Mouse (Mus musculus) midbrain, embryonic 16.5 days (tissue): Measurements from ENCODE around the gene Ptges2. TPM values are rescaled to one million over a fixed set of nuclear protein-coding genes. Genes with fewer than 3 reads are reported as not detected.

ENCODE experiments used
- ATAC-seq: fragments of 200-750 bp; cut with Nextera tagmentation; 2 replicates; pipeline ENCODE4 v1.8.0; 2017; ENCODE audit warnings: moderate TSS enrichment
- H3K27ac ChIP-seq: fragments of 300-500 bp; sonication (generic); 2 replicates; pipeline ENCODE4 v1.5.1; 2014; ENCODE audit warnings: mild to moderate bottlenecking, low read length, mixed read lengths
- H3K27me3 ChIP-seq: fragments of 300-500 bp; sonication (generic); 2 replicates; pipeline ENCODE4 v1.6.1; 2014; ENCODE audit warnings: low read depth, low read length, mixed read lengths; ENCODE audit not compliant: control insufficient read depth, insufficient read depth
- H3K36me3 ChIP-seq: fragments of 300-500 bp; sonication (generic); 2 replicates; pipeline ENCODE4 v1.6.1; 2014; ENCODE audit warnings: mild to moderate bottlenecking, low read length, moderate library complexity, mixed read lengths; ENCODE audit not compliant: control insufficient read depth, insufficient read depth
- H3K4me1 ChIP-seq: fragments of 300-500 bp; sonication (generic); 2 replicates; pipeline ENCODE4 v1.6.1; 2014; ENCODE audit warnings: mild to moderate bottlenecking, low read length, mixed read lengths; ENCODE audit not compliant: control insufficient read depth, insufficient read depth
- H3K4me2 ChIP-seq: fragments of 300-500 bp; sonication (generic); 2 replicates; pipeline ENCODE4 v1.6.1; 2014; ENCODE audit warnings: mild to moderate bottlenecking, low read length, mixed read lengths
- H3K4me3 ChIP-seq: fragments of 300-500 bp; sonication (generic); 2 replicates; pipeline ENCODE4 v1.5.1; 2014; ENCODE audit warnings: low read depth, mild to moderate bottlenecking, low read length, moderate library complexity, mixed read lengths
- H3K9ac ChIP-seq: fragments of 300-500 bp; sonication (generic); 2 replicates; pipeline ENCODE4 v1.6.1; 2014; ENCODE audit warnings: low read depth, low read length, mixed read lengths
- H3K9me3 ChIP-seq: fragments of 300-500 bp; sonication (generic); replicated peaks from 2 replicates; pipeline ENCODE4 v1.6.1; 2014; ENCODE audit warnings: mild to moderate bottlenecking, low read length, mixed read lengths; ENCODE audit not compliant: control insufficient read depth, poor library complexity, severe bottlenecking
- WGBS: fragments of 180-500 bp; shearing (Covaris S2); extraction: QIAGEN DNeasy Blood & Tissue Kit; methylation state at CpG from one replicate; pipeline ENCODE4 v1.1.7; 2014; 5-methylcytosine and 5-hydroxymethylcytosine counted together
- polyA plus RNA-seq: library from polyadenylated mRNA; unstranded; fragments of >200 nt; fragmentation: Nextera tagmentation; extraction: Ambion mirVana; gene quantifications from 2 replicates; pipeline ENCODE4 v1.2.1, GENCODE M21; 2015

The Ptges2 gene
- polyA plus RNA-seq, 1 experiment from 2014 or later: 51.4 TPM

DNA sequence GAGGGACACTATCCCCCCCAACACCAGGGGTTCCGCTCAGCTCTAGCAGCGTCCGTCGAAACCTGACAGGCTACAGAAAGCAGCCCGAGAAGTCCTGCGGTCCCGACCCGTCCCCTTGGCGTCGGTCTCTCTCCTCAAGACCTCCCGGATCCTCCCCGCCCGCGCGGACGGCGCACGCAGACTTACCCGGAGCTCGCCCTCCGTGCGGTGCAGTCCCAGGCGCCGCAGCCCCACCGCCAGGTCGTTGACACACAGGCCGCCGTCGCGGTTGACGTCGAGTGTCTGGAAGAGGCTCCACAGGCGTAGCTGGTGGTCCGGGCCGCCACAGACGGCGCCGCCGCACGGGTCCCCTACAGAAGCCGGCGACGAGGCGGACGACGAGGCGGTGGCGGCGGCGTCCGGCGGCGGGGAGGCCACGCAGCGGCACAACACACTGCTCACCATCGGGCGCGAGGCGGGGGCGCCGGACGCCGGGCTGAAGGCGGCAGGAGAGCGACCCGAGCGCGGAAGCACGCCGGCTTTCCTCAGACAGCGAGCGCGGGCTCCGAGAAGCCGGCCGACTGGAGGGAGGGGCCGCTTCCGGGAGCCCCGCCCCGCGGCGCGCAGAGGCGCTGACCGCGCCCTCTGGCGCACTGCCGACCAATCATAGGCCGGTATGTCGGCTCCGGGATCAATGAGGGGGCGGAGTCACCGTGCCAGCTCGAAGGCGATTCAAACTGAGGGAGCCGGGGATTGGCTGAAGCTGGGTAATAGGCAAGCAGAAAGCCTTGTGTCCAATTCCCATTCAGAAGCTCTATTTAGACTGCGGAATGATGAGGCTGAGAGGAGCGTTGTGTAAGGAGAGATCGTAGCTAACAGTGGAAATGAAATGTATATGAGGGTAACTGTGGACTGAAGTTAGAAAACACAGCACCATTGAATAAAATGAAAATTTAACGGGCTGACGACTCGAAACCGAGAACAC, 55.5 kb downstream of the Ptges2 start, which contains the start of gene Slc25a25:
TSS of gene Slc25a25 (minus strand) at position 565 of the 964 bp plus-strand sequence.
- no peaks in the 10 kb centered on the region for H3K27me3 ChIP-seq
- no peaks in the 10 kb centered on the region for H3K9me3 ChIP-seq
- H3K4me3 ChIP-seq: peak within 1 kb of the TSS; percentile 81
- H3K36me3 ChIP-seq: no peaks in the 10 kb centered on the region
- H3K4me2 ChIP-seq: peak within 1 kb of the TSS; percentile 76
- WGBS: under 1% methylated on average over 96 of the region's 103 CpGs
- peaks cover 33% of the 10 kb centered on the region for H3K4me1 ChIP-seq
- ATAC-seq: peak; percentile 94
- peak within 1 kb of the TSS; percentile 87 for H3K9ac ChIP-seq
- peak within 1 kb of the TSS; percentile 96 for H3K27ac ChIP-seq

GRCm38 (mm10) chr2:32451870-32452372, 56.2 kb downstream of the Ptges2 start:
- peak overlapping the region; percentile 76 for H3K4me2 ChIP-seq
- under 1% methylated on average over 25 of the region's 25 CpGs for WGBS
- H3K27me3 ChIP-seq: no peaks in the 10 kb centered on the region
- H3K27ac ChIP-seq: peak overlapping the region; percentile 96
- H3K4me3 ChIP-seq: peak overlapping the region; percentile 81
- no peaks in the 10 kb centered on the region for H3K9me3 ChIP-seq
- H3K4me1 ChIP-seq: peaks cover 32% of the 10 kb centered on the region
- peak overlapping the region; percentile 87; the same call in 1 of the 2 replicates for H3K9ac ChIP-seq
- ATAC-seq: peak; percentile 96
- H3K36me3 ChIP-seq: no peaks in the 10 kb centered on the region

DNA sequence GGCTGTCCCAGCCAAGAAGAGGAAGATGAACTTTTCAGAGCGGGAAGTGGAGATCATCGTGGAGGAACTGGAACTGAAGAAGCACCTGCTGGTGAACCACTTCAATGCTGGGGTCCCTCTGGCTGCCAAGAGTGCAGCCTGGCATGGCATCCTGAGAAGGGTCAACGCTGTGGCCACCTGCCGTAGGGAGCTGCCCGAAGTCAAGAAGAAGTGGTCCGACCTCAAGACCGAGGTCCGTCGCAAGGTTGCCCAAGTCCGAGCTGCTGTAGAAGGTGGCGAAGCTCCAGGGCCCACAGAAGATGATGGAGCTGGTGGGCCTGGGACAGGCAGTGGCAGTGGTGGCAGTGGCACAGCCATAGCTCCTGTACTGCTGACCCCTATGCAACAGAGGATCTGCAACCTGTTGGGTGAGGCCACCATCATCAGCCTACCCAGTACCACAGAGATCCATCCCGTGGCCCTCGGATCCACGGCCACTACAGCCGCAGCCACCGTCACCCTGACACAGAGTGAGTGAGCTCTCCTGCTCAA, 56.8 kb downstream of the Ptges2 start:
- H3K9me3 ChIP-seq: no peaks in the 10 kb centered on the region
- H3K27me3 ChIP-seq: no peaks in the 10 kb centered on the region
- peaks cover 28% of the 10 kb centered on the region for H3K4me1 ChIP-seq
- peak overlapping the region; percentile 81 for H3K4me3 ChIP-seq
- no peaks in the 10 kb centered on the region for H3K36me3 ChIP-seq
- H3K4me2 ChIP-seq: peak overlapping the region; percentile 76
- H3K9ac ChIP-seq: no peak overlapping the region
- 96% methylated on average over 16 of the region's 16 CpGs for WGBS
- H3K27ac ChIP-seq: peak overlapping the region; percentile 96; the same call in 1 of the 2 replicates
- ATAC-seq: peak; percentile 0; the same call in 1 of the 2 replicates

- ATAC-seq: no peak
- no peak overlapping the region for H3K4me3 ChIP-seq
- peaks cover 26% of the 10 kb centered on the region for H3K4me1 ChIP-seq
- no peak overlapping the region for H3K9ac ChIP-seq
- no peaks in the 10 kb centered on the region for H3K27me3 ChIP-seq
- H3K4me2 ChIP-seq: no peak overlapping the region; the same call in 1 of the 2 replicates
- no peaks in the 10 kb centered on the region for H3K9me3 ChIP-seq
- 87% methylated on average over 5 of the region's 5 CpGs for WGBS
- no peaks in the 10 kb centered on the region for H3K36me3 ChIP-seq
- H3K27ac ChIP-seq: no peak overlapping the region
Measured at GRCm38 (mm10) chr2:32453641-32454303, 58.1 kb downstream of the Ptges2 start.

DNA sequence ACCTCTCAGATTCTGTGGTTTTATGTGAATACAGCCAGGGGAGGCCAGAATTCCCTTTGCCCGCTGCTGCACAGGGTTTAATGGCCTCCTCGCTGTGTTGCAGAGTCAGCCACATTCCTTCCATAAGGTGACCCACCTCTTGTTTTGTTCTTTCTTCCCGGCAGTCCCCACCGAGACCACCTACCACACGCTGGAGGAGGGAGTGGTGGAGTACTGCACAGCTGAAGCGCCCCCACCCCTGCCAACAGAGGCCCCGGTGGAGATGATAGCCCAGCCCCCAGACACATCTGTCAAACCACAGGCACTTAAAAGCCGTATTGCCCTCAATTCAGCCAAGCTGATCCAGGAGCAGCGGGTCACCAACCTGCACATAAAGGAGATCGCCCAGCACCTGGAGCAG, 58.9 kb downstream of the Ptges2 start:
- Histone ChIP-seq H3K36me3 (no peaks in the 10 kb centered on the region), H3K4me1 (peaks cover 24% of the 10 kb centered on the region), H3K4me2 (no peak overlapping the region), H3K27ac (no peak overlapping the region), H3K9me3 (no peaks in the 10 kb centered on the region), H3K27me3 (no peaks in the 10 kb centered on the region), H3K9ac (no peak overlapping the region), H3K4me3 (no peak overlapping the region)
- WGBS: 86% methylated on average over 10 of the region's 10 CpGs
- ATAC-seq: no peak

GRCm38 (mm10) chr2:32455101-32455500, 59.4 kb downstream of the Ptges2 start:
- Histone ChIP-seq H3K27ac (no peak overlapping the region), H3K4me2 (no peak overlapping the region), H3K27me3 (no peaks in the 10 kb centered on the region), H3K9ac (no peak overlapping the region), H3K4me3 (no peak overlapping the region), H3K4me1 (peaks cover 21% of the 10 kb centered on the region), H3K36me3 (no peaks in the 10 kb centered on the region), H3K9me3 (no peaks in the 10 kb centered on the region)
- 95% methylated on average over 8 of the region's 8 CpGs for WGBS
- no peak for ATAC-seq

Other genes with a start within 250 kb of the Ptges2 start
- gene Prrc2b, start 244.8 kb upstream of the Ptges2 start, polyA plus RNA-seq: 69.8 and 77.9 TPM in 2 replicates
- gene Pomt1, start 159.3 kb upstream of the Ptges2 start, polyA plus RNA-seq: 36.4 and 36.5 TPM in 2 replicates
- gene Uck1, start 135.7 kb upstream of the Ptges2 start, polyA plus RNA-seq: 101 and 107 TPM in 2 replicates
- gene Golga2, start 108.5 kb upstream of the Ptges2 start, polyA plus RNA-seq: 31.8 and 35.7 TPM in 2 replicates
- 392 and 415 TPM in 2 replicates for gene Swi5, start 107.8 kb upstream of the Ptges2 start, polyA plus RNA-seq
- gene Ciz1, start 43.6 kb upstream of the Ptges2 start, polyA plus RNA-seq: 56.3 and 58.7 TPM in 2 replicates
- 55.1 and 66.3 TPM in 2 replicates for gene Dnm1, start 42.6 kb upstream of the Ptges2 start, polyA plus RNA-seq
- 117 and 132 TPM in 2 replicates for gene 1110008P14Rik, start 14.0 kb upstream of the Ptges2 start, polyA plus RNA-seq
- gene Lcn2, start 7.6 kb upstream of the Ptges2 start, polyA plus RNA-seq: 0.86 and 1.2 TPM in 2 replicates
- gene Naif1, start 54.6 kb downstream of the Ptges2 start, polyA plus RNA-seq: 5.3 and 5.5 TPM in 2 replicates
- 55.1 and 60.1 TPM in 2 replicates for gene Slc25a25, start 55.5 kb downstream of the Ptges2 start, polyA plus RNA-seq
- gene Fam102a, start 139.4 kb downstream of the Ptges2 start, polyA plus RNA-seq: 5.0 and 5.9 TPM in 2 replicates
- gene Dpm2, start 175.0 kb downstream of the Ptges2 start, polyA plus RNA-seq: 136 TPM in 2 replicates
- 14.5 and 17.1 TPM in 2 replicates for gene Pip5kl1, start 178.9 kb downstream of the Ptges2 start, polyA plus RNA-seq
- 0.52 and 1.1 TPM in 2 replicates for gene 9430097D07Rik, start 179.8 kb downstream of the Ptges2 start, polyA plus RNA-seq
- 33.4 and 39.0 TPM in 2 replicates for gene St6galnac4, start 191.2 kb downstream of the Ptges2 start, polyA plus RNA-seq
- gene St6galnac6, start 203.8 kb downstream of the Ptges2 start, polyA plus RNA-seq: 26.5 and 36.4 TPM in 2 replicates
- 107 and 108 TPM in 2 replicates for gene Ak1, start 225.9 kb downstream of the Ptges2 start, polyA plus RNA-seq